Mouse (Mus musculus) bone marrow macrophage, adult 2 months (primary cell): ENCODE results near the gene Lix1l.

Experiments
- CTCF ChIP-seq: IDR thresholded peaks from 2 replicates; pipeline ENCODE4 v1.5.1; 2012; ENCODE audit warnings: low read depth, mild to moderate bottlenecking, low read length, moderate library complexity
- POLR2A ChIP-seq: IDR thresholded peaks from 2 replicates; pipeline ENCODE4 v1.6.1; 2012; ENCODE audit warnings: mild to moderate bottlenecking, low read depth, low read length, borderline replicate concordance

DNA sequence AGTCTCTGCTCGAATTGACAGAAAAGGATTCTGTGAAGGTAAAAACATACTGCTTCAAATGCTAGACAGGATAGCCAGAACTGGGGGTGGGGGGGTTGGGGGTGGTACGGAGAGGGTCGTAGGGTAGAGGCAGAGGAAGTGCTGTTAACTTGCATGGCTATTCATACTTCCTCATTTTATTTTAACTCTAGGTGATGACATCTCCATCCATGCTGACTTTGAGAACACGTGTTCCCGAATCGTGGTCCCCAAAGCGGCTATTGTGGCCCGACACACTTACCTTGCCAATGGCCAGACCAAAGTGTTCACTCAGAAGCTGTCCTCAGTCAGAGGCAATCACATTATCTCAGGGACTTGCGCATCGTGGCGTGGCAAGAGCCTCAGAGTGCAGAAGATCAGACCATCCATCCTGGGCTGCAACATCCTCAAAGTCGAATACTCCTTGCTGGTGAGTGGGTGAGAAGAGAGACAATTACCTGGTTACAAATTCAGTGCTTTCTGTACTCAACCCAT, 41.5 kb upstream of the Lix1l start:
- TF ChIP-seq CTCF (no peak), POLR2A (no peak)
